Mouse (Mus musculus): ENCODE data around the gene Phkg1. TPM values are rescaled to one million over a fixed set of nuclear protein-coding genes. Genes with fewer than 3 reads are reported as not detected.
A peak's percentile ranks its signal among the peaks of the same experiment; 100 is the strongest.
"Not testable (repeated sequence)": the region's sequence is repeated elsewhere in the genome, so short reads cannot be mapped to it uniquely, and the experiment has no call there.

Phkg1 gene
- total RNA-seq, 2 experiments from 2014 or later, result 0.33 to 1.4 TPM

DNA sequence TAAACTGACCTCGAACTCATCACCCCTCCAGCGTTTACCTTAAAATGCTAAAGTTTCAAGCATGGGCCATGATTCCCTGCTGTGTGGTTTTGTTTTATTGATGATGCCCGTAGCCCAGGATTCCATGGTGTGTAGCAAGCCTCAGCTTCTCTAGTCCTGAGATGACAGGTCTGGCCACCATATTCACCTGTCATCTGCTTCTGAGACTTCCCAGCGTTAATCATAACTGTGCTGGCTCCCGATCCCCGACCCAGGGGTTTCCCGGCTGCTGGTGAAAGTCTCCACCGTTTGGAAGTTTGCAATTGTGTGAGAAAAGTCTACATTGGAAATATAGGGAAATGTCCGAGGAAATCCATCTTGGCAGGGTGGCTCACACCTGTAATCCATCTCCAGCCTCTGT is 10.8 kb upstream of the Phkg1 start:
- ATAC-seq (replicated peaks; ENCODE audit: low FRiP score, low TSS enrichment, poor library complexity, severe bottlenecking), result no peak

GRCm38 (mm10) chr5:129908242-129908965 is 10.1 kb upstream of the Phkg1 start, which contains the start of gene Nupr1l:
Gene Nupr1l (plus strand): TSS chr5:129908540.
- ATAC-seq (replicated peaks; ENCODE audit: low FRiP score, low TSS enrichment, poor library complexity, severe bottlenecking), result peak; percentile 97

GRCm38 (mm10) chr5:129907775-129908174 is 9.4 kb upstream of the Phkg1 start:
- no peak for ATAC-seq (replicated peaks; ENCODE audit: low FRiP score, low TSS enrichment, poor library complexity, severe bottlenecking)

DNA sequence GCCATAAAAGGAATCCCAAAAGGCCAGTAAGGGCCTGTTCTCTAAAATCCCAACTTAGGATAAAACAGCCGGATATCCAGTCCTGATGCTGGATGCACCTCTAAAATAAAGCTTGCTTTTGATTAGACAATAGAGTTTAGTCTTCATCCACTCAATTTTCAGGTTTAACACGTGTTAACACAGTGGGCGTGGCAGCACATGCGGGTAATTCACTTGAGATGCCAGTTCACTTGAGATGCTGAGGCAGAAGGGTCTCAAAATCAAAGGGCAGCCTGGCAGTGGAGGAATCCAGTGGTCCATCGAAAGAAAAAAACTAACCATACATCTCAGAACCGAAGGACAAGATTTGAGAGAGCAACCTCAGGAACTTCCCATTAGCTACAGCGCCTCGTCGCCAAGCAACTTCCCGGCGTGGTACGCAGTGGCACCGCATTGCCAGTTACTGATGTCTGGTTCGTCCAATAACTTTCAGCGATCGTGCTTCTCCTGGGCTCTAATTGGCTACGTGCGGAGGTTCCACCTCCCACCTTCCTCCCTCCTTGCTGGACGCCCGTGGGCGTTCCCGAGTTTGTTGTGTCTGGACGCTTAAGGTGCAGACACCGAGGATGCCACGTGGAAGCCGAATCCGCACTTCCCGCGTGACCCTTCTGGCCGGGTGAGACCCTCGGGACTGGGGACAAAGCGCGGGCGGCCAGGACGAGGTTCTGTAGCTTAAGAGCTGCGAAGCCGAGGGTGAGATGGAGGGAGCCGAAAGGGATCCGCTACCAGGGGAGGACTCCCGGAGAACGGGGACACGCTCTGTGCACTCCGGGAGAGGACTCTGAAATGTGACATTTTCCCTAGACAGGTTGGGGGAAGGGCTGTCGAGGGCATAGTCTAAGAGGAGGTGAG is 2.9 kb downstream of the Phkg1 start, which contains the start of gene Zbed5:
TSS of gene Zbed5 (plus strand) at position 526 of the 891 bp plus-strand sequence.
- ATAC-seq (replicated peaks; ENCODE audit: low FRiP score, low TSS enrichment, poor library complexity, severe bottlenecking), result peak; percentile 100

DNA sequence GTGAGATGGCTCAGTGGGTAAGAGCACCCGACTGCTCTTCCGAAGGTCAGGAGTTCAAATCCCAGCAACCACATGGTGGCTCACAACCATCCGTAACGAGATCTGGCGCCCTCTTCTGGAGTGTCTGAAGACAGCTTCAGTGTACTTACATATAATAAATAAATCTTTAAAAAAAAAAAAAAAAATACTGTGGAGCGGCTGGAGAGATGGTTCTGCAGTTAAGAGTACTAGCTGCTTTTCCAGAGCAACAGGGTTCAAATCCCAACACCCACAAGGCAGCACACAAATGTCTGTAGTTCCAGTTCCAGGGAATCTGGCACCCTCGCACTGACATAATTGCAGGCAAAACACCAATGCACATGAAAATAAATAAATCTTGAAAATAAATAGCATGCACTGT is 8.0 kb downstream of the Phkg1 start:
- not testable (repeated sequence) for ATAC-seq (replicated peaks; ENCODE audit: low FRiP score, low TSS enrichment, poor library complexity, severe bottlenecking)

- peak; percentile 96 for ATAC-seq (replicated peaks; ENCODE audit: low FRiP score, low TSS enrichment, poor library complexity, severe bottlenecking)
Measured at GRCm38 (mm10) chr5:129886911-129887636, 11.3 kb downstream of the Phkg1 start, which contains the start of gene Chchd2. Gene Chchd2 (minus strand): TSS chr5:129887470.

GRCm38 (mm10) chr5:129886271-129886670 is 12.1 kb downstream of the Phkg1 start:
- ATAC-seq (replicated peaks; ENCODE audit: low FRiP score, low TSS enrichment, poor library complexity, severe bottlenecking), result peak; percentile 40

GRCm38 (mm10) chr5:129879888-129880287 is 18.5 kb downstream of the Phkg1 start:
- no peak for ATAC-seq (replicated peaks; ENCODE audit: low FRiP score, low TSS enrichment, poor library complexity, severe bottlenecking)

DNA sequence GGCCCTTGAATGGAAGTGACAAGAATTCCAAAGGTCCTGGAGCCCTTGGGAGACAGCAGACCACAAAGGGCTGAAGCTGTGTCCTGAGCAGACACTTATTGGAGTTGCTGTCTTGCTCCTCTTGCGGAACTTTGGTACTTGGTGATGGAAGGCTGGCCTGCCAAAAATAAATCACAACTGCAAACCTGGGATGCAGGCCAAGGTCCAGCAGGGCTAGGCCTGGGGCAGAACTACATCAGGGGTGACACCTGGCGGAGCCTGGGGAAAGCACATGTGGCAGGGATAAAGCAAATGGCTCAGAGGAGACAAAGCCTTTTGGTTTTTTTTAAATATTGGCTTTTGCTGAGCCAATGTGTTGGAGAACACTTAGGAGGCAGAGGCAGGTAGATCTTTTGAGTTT is 19.4 kb downstream of the Phkg1 start:
- ATAC-seq (replicated peaks; ENCODE audit: low FRiP score, low TSS enrichment, poor library complexity, severe bottlenecking), result no peak

GRCm38 (mm10) chr5:129877731-129878455 is 20.5 kb downstream of the Phkg1 start:
- ATAC-seq (replicated peaks; ENCODE audit: low FRiP score, low TSS enrichment, poor library complexity, severe bottlenecking), result no peak

GRCm38 (mm10) chr5:129875098-129875497 is 23.3 kb downstream of the Phkg1 start:
- ATAC-seq (replicated peaks; ENCODE audit: low FRiP score, low TSS enrichment, poor library complexity, severe bottlenecking), result no peak

GRCm38 (mm10) chr5:129873942-129874341 is 24.4 kb downstream of the Phkg1 start:
- no peak for ATAC-seq (replicated peaks; ENCODE audit: low FRiP score, low TSS enrichment, poor library complexity, severe bottlenecking)

DNA sequence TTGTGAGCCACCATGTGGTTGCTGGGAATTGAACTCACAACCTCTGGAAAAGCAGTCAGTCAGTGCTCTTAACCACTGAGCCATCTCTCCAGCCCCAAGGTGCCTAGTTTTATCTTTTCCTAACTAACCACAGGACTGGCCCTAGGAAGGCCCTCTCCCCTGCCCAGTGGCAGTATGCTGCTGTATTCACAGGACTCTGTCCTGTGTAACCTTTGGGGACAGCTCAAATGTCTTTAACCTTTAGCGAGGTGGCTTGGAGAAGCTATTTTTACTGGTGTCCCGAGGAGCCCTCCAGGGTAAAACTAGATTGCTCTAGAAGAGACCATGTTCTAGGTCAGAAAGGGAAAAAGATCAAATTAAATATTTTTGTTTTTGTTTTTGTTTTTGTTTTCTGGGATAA is 27.1 kb downstream of the Phkg1 start:
- no peak for ATAC-seq (replicated peaks; ENCODE audit: low FRiP score, low TSS enrichment, poor library complexity, severe bottlenecking)

GRCm38 (mm10) chr5:129869238-129869995 is 28.9 kb downstream of the Phkg1 start:
- no peak for ATAC-seq (replicated peaks; ENCODE audit: low FRiP score, low TSS enrichment, poor library complexity, severe bottlenecking)

- ATAC-seq (replicated peaks; ENCODE audit: low FRiP score, low TSS enrichment, poor library complexity, severe bottlenecking), result 0 out of 2 replicates have a peak, but pooled peaks have one; percentile 9
Measured at GRCm38 (mm10) chr5:129865841-129866240, 32.5 kb downstream of the Phkg1 start.

- peak; percentile 67 for ATAC-seq (replicated peaks; ENCODE audit: low FRiP score, low TSS enrichment, poor library complexity, severe bottlenecking)
Measured at GRCm38 (mm10) chr5:129864467-129864866, 33.9 kb downstream of the Phkg1 start.

- ATAC-seq (replicated peaks; ENCODE audit: low FRiP score, low TSS enrichment, poor library complexity, severe bottlenecking), result no peak
Measured at GRCm38 (mm10) chr5:129862325-129862724, 36.0 kb downstream of the Phkg1 start.

GRCm38 (mm10) chr5:129856414-129856813 is 41.9 kb downstream of the Phkg1 start:
- ATAC-seq (replicated peaks; ENCODE audit: low FRiP score, low TSS enrichment, poor library complexity, severe bottlenecking), result no peak
